Comparison of ENCODE assay signal across 8 mouse cellular contexts in genomic region chr16:18424364-18425045, GRCm38 (mm10). TPM values are rescaled to one million over a fixed set of nuclear protein-coding genes. Genes with fewer than 3 reads are reported as not detected.
A peak's percentile ranks its signal among the peaks of the same experiment; 100 is the strongest.
DNase-seq lines count a peak whose midpoint lies in the region; ATAC-seq and TF ChIP-seq lines count a peak whose summit lies in the region.

No protein-coding gene starts in this region.

- no peaks in the 10 kb centered on the region for H3K27me3 ChIP-seq in heart, adult 2 months (ENCODE audit: control insufficient read depth, insufficient read depth, low read length)
- H3K27me3 ChIP-seq in stomach, embryonic 15.5 days (replicated peaks), result no peaks in the 10 kb centered on the region

- 42% methylated on average over 11 of the region's 11 CpGs for WGBS in heart, adult 2 months
- WGBS in stomach, embryonic 15.5 days, result 76% methylated on average over 11 of the region's 11 CpGs

- peak overlapping the region; percentile 12 for H3K4me3 ChIP-seq in heart, adult 2 months
- H3K4me3 ChIP-seq in stomach, embryonic 15.5 days (replicated peaks), result no peak overlapping the region

- no peaks in the 10 kb centered on the region for H3K79me2 ChIP-seq in heart, adult 2 months (replicated peaks; ENCODE audit: control insufficient read depth, insufficient read depth, low read length)

- DNase-seq in heart, adult 2 months, result no peak
- no peak for DNase-seq in heart, adult 9 months (ENCODE audit: low spot score in 2 of 2)
- DNase-seq in thymus, postnatal 0 days (ENCODE audit: low spot score), result peak; percentile 50
- DNase-seq in thymus, postnatal 10 days (ENCODE audit: low spot score in 2 of 2), result no peak
- DNase-seq in induced T-regulatory cell, adult 2 months (ENCODE audit: low read depth), result peak; percentile 47
- no peak for DNase-seq in cerebellum, postnatal 36 days
- DNase-seq in cerebellum, postnatal 10 days, result no peak

- no peak for TF ChIP-seq POLR2A in heart, adult 2 months (IDR thresholded peaks at IDR 0.05; ENCODE audit: insufficient read depth, low read depth, low read length)

- TF ChIP-seq EP300 in heart, adult 2 months (IDR thresholded peaks at IDR 0.05; ENCODE audit: insufficient read depth, low read depth, low read length), result no peak

- peaks cover 16% of the 10 kb centered on the region for H3K36me3 ChIP-seq in heart, adult 2 months (ENCODE audit: control insufficient read depth, insufficient read depth, low read length)
- peaks cover 9% of the 10 kb centered on the region; the same call in 1 of the 2 replicates for H3K36me3 ChIP-seq in stomach, embryonic 15.5 days

- H3K4me1 ChIP-seq in heart, adult 2 months (ENCODE audit: control insufficient read depth, insufficient read depth, low read length), result peaks cover 11% of the 10 kb centered on the region
- peaks cover 14% of the 10 kb centered on the region for H3K4me1 ChIP-seq in stomach, embryonic 15.5 days

- no peak for ATAC-seq in stomach, embryonic 15.5 days (ENCODE audit: insufficient read depth, low FRiP score, low read depth)

- peak overlapping the region; percentile 92; the same call in 1 of the 2 replicates for H3K27ac ChIP-seq in heart, adult 2 months
- no peak overlapping the region for H3K27ac ChIP-seq in stomach, embryonic 15.5 days

- TF ChIP-seq CTCF in heart, adult 2 months (IDR thresholded peaks at IDR 0.05), result no peak

- no peaks in the 10 kb centered on the region for H3K9me3 ChIP-seq in stomach, embryonic 15.5 days

- peak overlapping the region; percentile 19; the same call in 1 of the 2 replicates for H3K4me2 ChIP-seq in stomach, embryonic 15.5 days

- intact Hi-C loops in heart, adult 2 months (cut with DNase I), result loop anchor here (5.0 kb wide), 1 partner anchor 82 kb away; no protein-coding TSS in a partner anchor

- no peak overlapping the region for H3K9ac ChIP-seq in heart, adult 2 months (ENCODE audit: low read depth, low read length)
- no peak overlapping the region for H3K9ac ChIP-seq in stomach, embryonic 15.5 days

RNA-seq across cellular contexts. Expression of gene Txnrd2, which starts 1.7 kb away (rescaled TPM):
- total RNA-seq in heart, adult 2 months (2021), result 10 to 100 TPM; 37.6 to 39.7 TPM
- 35.1 and 36.1 TPM in 2 replicates for polyA plus RNA-seq in heart, adult 2 months (2012; rRNA removed)
- polyA plus RNA-seq in thymus, postnatal 0 days (2015; fragmentation: Nextera tagmentation; extraction: Ambion mirVana), result 11.3 and 12.3 TPM in 2 replicates
- 24.4 and 26.1 TPM in 2 replicates for polyA plus RNA-seq in stomach, embryonic 15.5 days (2015; fragmentation: Nextera tagmentation; extraction: Ambion mirVana)

RNA-seq across cellular contexts. Expression of gene Comt, which starts 2.1 kb away (rescaled TPM):
- total RNA-seq in heart, adult 2 months (2021), result 100 to 1,000 TPM; 139 to 150 TPM
- 208 and 236 TPM in 2 replicates for polyA plus RNA-seq in heart, adult 2 months (2012; rRNA removed)
- polyA plus RNA-seq in thymus, postnatal 0 days (2015; fragmentation: Nextera tagmentation; extraction: Ambion mirVana), result 73.8 and 83.6 TPM in 2 replicates
- 95.5 and 101 TPM in 2 replicates for polyA plus RNA-seq in stomach, embryonic 15.5 days (2015; fragmentation: Nextera tagmentation; extraction: Ambion mirVana)

Comparison
In these comparisons a context has a peak if more than half of its experiments do, and no peak if none do; other contexts are left out.
1. DNase-seq: peak in thymus, postnatal 0 days (single experiment) and induced T-regulatory cell, adult 2 months (single experiment); none in heart, adult 2 months (0 of 2), heart, adult 9 months (0 of 2), thymus, postnatal 10 days (0 of 2), cerebellum, postnatal 36 days (0 of 2) and cerebellum, postnatal 10 days (0 of 2).